In the genomic region with DNA sequence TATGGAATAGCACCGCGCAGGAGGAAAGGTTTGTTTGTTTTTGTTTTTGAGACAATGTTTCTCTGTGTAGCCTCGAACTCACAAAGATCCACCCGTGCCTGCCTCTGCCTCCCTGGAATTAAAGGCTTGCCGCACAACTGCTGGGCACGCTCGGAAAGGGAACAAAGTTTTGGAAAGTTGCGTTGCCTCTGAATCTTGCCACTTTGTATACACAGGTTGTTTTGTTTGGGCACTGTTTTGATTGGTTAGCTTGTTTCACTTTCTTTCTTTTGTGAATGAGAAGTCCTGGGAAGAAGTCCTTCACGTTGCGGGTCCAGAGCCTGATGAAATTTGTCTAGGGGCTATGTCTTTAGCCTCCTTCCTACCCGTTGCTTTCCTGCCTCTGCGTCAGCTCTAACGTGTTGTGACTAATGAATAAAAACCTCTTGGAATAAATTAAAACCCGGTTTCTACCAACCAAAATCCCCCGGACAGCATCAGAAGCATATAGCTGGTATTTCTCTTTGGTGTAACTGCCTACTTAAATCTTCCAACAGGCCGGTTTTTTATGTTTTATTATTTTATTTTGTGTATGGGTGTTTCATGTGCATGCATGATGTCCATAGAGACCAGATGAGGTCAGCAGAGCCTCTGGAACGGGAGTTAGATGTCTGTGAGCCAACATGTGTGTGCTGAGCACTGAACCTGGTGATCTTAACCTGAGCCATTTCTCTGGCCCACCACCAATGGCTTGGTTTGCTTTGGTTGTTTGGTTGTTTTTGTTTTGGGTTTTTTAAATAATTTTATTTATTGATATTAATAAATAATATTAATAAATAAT, we compare ENCODE assay signal across 1 mouse cellular context.
TF ChIP-seq lines count a peak whose summit lies in the region.

No protein-coding gene starts in this region.

TF ChIP-seq in CH12.LX, 34 proteins besides CTCF, POLR2A, EP300 and RAD21 (continued from another document):
- TF ChIP-seq NRF1 (IDR thresholded peaks at IDR 0.05; ENCODE audit: low read depth, low read length) (no peak), MAX (IDR thresholded peaks at IDR 0.05; ENCODE audit: low read length) (no peak), TBP (conservative IDR thresholded peaks at IDR 0.05; ENCODE audit: low read depth, low read length) (no peak), PAX5 (IDR thresholded peaks at IDR 0.05; ENCODE audit: low read length) (no peak), ZKSCAN1 (IDR thresholded peaks at IDR 0.05; ENCODE audit: borderline replicate concordance, low read depth, low read length) (no peak), BHLHE40 (IDR thresholded peaks at IDR 0.05; ENCODE audit: low read depth, low read length) (0 out of 2 replicates have a peak, but pooled peaks have one; percentile 11), ZC3H11A (IDR thresholded peaks at IDR 0.05; ENCODE audit: low read depth, low read length) (no peak), SMC3 (IDR thresholded peaks at IDR 0.05; ENCODE audit: low read depth, low read length) (peak; percentile 15; the same call in 1 of the 2 replicates), ZNF384 (IDR thresholded peaks at IDR 0.05; ENCODE audit: low read depth, low read length) (no peak), CHD1 (IDR thresholded peaks at IDR 0.05; ENCODE audit: low read depth, low read length) (0 out of 2 replicates have a peak, but pooled peaks have one; percentile 73), UBTF (IDR thresholded peaks at IDR 0.05; ENCODE audit: low read depth, low read length) (no peak), RCOR1 (conservative IDR thresholded peaks at IDR 0.05; ENCODE audit: low read depth, low read length) (no peak), POLR2AphosphoS2 (IDR thresholded peaks at IDR 0.05; ENCODE audit: low read depth, low read length) (0 out of 2 replicates have a peak, but pooled peaks have one; percentile 6), CHD2 (IDR thresholded peaks at IDR 0.05; ENCODE audit: low read length) (no peak)
